Mouse (Mus musculus): Measurements from ENCODE around the gene Chrm4. TPM values are rescaled to one million over a fixed set of nuclear protein-coding genes. Genes with fewer than 3 reads are reported as not detected.

The Chrm4 gene
- polyA plus RNA-seq, 1 experiment from 2014 or later: not detected

DNA sequence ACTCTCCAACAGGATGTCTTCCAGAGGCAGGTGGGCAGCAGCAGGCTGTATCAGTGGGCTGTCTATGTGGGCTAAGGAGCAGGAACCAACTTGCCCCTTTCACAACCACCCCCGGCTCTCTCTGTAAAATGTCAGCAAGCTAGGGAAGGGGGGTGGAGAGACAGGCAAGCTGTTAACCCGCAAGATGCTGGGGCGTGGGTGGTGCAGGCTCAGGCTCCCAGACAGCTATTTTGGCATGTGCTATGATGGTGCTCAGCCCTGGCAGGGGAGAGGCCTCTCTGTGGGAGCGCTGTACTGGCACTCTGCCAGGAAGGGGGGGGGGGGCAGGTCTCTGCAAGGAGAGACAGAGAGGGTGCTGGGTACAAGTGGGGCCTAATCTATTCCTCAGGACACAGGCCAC is 30.0 kb downstream of the Chrm4 start:
- no peaks in the 10 kb centered on the region for H3K36me3 ChIP-seq (ENCODE audit: control insufficient read depth, insufficient read depth, low read length)
- peak; percentile 68 for ATAC-seq (ENCODE audit: insufficient number of reproducible peaks, insufficient read depth, low FRiP score, low read depth)
- 4% methylated on average over 4 of the region's 4 CpGs for WGBS
- H3K27ac ChIP-seq (replicated peaks in 1 of 2; ENCODE audit: control insufficient read depth in 1 of 2, insufficient read depth in 1 of 2, low read depth in 2 of 2, low read length in 2 of 2): peak overlapping the region; percentile 77 to 92
- peaks cover 47 to 77% of the 10 kb centered on the region in 2 experiments for H3K4me1 ChIP-seq (ENCODE audit: control insufficient read depth in 2 of 2, insufficient read depth in 2 of 2, low read length in 2 of 2)
- peak overlapping the region; percentile 40 for H3K4me2 ChIP-seq (ENCODE audit: low read length)
- no peaks in the 10 kb centered on the region for H3K9me3 ChIP-seq (ENCODE audit: control insufficient read depth, low read length)
- H3K27me3 ChIP-seq (ENCODE audit: control insufficient read depth, insufficient read depth, low read length): no peaks in the 10 kb centered on the region
- peak overlapping the region; percentile 2 to 11; a peak in 1 of 4 replicates for H3K4me3 ChIP-seq (ENCODE audit: control insufficient read depth in 1 of 2, insufficient read depth in 1 of 2, low read depth in 1 of 2, low read length in 2 of 2)
- no peak overlapping the region for H3K9ac ChIP-seq (ENCODE audit: low read length)

GRCm38 (mm10) chr2:91958049-91958448 is 31.0 kb downstream of the Chrm4 start:
- no peaks in the 10 kb centered on the region for H3K36me3 ChIP-seq (ENCODE audit: control insufficient read depth, insufficient read depth, low read length)
- no peak overlapping the region for H3K9ac ChIP-seq (ENCODE audit: low read length)
- H3K4me1 ChIP-seq (ENCODE audit: control insufficient read depth in 2 of 2, insufficient read depth in 2 of 2, low read length in 2 of 2): peaks cover 48 to 81% of the 10 kb centered on the region in 2 experiments
- no peak overlapping the region for H3K4me2 ChIP-seq (ENCODE audit: low read length)
- H3K27me3 ChIP-seq (ENCODE audit: control insufficient read depth, insufficient read depth, low read length): no peaks in the 10 kb centered on the region
- no peak for ATAC-seq (ENCODE audit: insufficient number of reproducible peaks, insufficient read depth, low FRiP score, low read depth)
- H3K4me3 ChIP-seq (ENCODE audit: control insufficient read depth in 1 of 2, insufficient read depth in 1 of 2, low read depth in 1 of 2, low read length in 2 of 2): no peak overlapping the region
- H3K9me3 ChIP-seq (ENCODE audit: control insufficient read depth, low read length): no peaks in the 10 kb centered on the region
- 66% methylated on average over 8 of the region's 8 CpGs for WGBS
- peak overlapping the region in 1 of 2 experiments; percentile 77; a peak in 2 of 4 replicates for H3K27ac ChIP-seq (replicated peaks in 1 of 2; ENCODE audit: control insufficient read depth in 1 of 2, insufficient read depth in 1 of 2, low read depth in 2 of 2, low read length in 2 of 2)

DNA sequence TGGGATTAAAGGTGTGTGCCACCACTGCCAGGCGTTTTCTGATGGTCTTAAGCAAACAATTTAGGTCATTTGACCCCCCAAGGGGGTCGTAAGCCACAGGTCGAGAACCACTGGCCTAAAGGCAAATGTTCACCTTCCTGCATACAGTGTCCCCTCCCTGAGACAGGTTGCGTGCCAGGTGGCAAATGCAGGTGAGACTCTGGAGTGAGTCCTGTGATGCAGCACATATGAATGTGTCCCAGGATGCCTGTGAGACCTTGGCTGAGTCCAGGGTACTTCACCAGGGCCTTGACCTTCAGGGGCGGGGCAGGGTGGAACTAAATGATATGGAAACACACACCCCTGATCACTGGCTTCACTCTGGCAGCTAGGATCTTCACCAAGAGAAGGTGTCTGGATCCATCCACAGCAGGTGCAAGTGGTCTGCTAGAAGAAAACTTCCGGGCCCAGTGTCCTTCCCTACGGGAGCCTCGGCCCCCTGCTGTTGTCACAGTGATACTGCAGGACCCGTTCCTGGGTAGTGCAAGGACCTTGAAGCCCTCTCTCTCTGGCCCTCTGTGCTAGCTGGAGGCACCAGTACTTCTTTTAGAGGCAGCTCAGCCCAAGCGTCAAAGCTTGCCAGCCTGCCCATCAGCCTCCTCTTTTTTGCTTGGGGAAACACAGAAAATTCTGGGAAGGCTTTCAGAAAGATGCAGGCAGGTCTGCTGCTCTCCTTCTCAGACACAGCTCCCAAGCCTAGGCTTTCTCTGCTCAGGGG is 31.8 kb downstream of the Chrm4 start:
- H3K4me1 ChIP-seq (ENCODE audit: control insufficient read depth in 2 of 2, insufficient read depth in 2 of 2, low read length in 2 of 2): peaks cover 43 to 73% of the 10 kb centered on the region in 2 experiments
- H3K27me3 ChIP-seq (ENCODE audit: control insufficient read depth, insufficient read depth, low read length): no peaks in the 10 kb centered on the region
- H3K27ac ChIP-seq (replicated peaks in 1 of 2; ENCODE audit: control insufficient read depth in 1 of 2, insufficient read depth in 1 of 2, low read depth in 2 of 2, low read length in 2 of 2): no peak overlapping the region; a peak in 2 of 4 replicates
- H3K9me3 ChIP-seq (ENCODE audit: control insufficient read depth, low read length): no peaks in the 10 kb centered on the region
- H3K4me3 ChIP-seq (ENCODE audit: control insufficient read depth in 1 of 2, insufficient read depth in 1 of 2, low read depth in 1 of 2, low read length in 2 of 2): no peak overlapping the region
- peak overlapping the region; percentile 41; the same call in 1 of the 2 replicates for H3K9ac ChIP-seq (ENCODE audit: low read length)
- H3K36me3 ChIP-seq (ENCODE audit: control insufficient read depth, insufficient read depth, low read length): no peaks in the 10 kb centered on the region
- 42% methylated on average over 10 of the region's 10 CpGs for WGBS
- ATAC-seq (ENCODE audit: insufficient number of reproducible peaks, insufficient read depth, low FRiP score, low read depth): no peak
- no peak overlapping the region for H3K4me2 ChIP-seq (ENCODE audit: low read length)

- WGBS: 80% methylated on average over 11 of the region's 11 CpGs
- peaks cover 41 to 68% of the 10 kb centered on the region in 2 experiments for H3K4me1 ChIP-seq (ENCODE audit: control insufficient read depth in 2 of 2, insufficient read depth in 2 of 2, low read length in 2 of 2)
Measured at GRCm38 (mm10) chr2:91959544-91960410, 32.7 kb downstream of the Chrm4 start.

GRCm38 (mm10) chr2:91960459-91960858 is 33.4 kb downstream of the Chrm4 start:
- Histone ChIP-seq H3K4me3 (ENCODE audit: control insufficient read depth in 1 of 2, insufficient read depth in 1 of 2, low read depth in 1 of 2, low read length in 2 of 2) (no peak overlapping the region), H3K27ac (replicated peaks in 1 of 2; ENCODE audit: control insufficient read depth in 1 of 2, insufficient read depth in 1 of 2, low read depth in 2 of 2, low read length in 2 of 2) (no peak overlapping the region), H3K27me3 (ENCODE audit: control insufficient read depth, insufficient read depth, low read length) (no peaks in the 10 kb centered on the region), H3K9ac (ENCODE audit: low read length) (no peak overlapping the region), H3K4me1 (ENCODE audit: control insufficient read depth in 2 of 2, insufficient read depth in 2 of 2, low read length in 2 of 2) (peaks cover 38 to 64% of the 10 kb centered on the region in 2 experiments), H3K36me3 (ENCODE audit: control insufficient read depth, insufficient read depth, low read length) (no peaks in the 10 kb centered on the region), H3K9me3 (ENCODE audit: control insufficient read depth, low read length) (no peaks in the 10 kb centered on the region), H3K4me2 (ENCODE audit: low read length) (no peak overlapping the region)
- no peak for ATAC-seq (ENCODE audit: insufficient number of reproducible peaks, insufficient read depth, low FRiP score, low read depth)
- WGBS: 91% methylated on average over 5 of the region's 5 CpGs

More at GRCm38 (mm10) chr2:91959544-91960410, 32.7 kb downstream of the Chrm4 start:
- no peaks in the 10 kb centered on the region for H3K36me3 ChIP-seq (ENCODE audit: control insufficient read depth, insufficient read depth, low read length)
- no peak overlapping the region; a peak in 1 of 4 replicates for H3K27ac ChIP-seq (replicated peaks in 1 of 2; ENCODE audit: control insufficient read depth in 1 of 2, insufficient read depth in 1 of 2, low read depth in 2 of 2, low read length in 2 of 2)
- no peak overlapping the region for H3K4me3 ChIP-seq (ENCODE audit: control insufficient read depth in 1 of 2, insufficient read depth in 1 of 2, low read depth in 1 of 2, low read length in 2 of 2)
- H3K9ac ChIP-seq (ENCODE audit: low read length): peak overlapping the region; percentile 41; the same call in 1 of the 2 replicates
- H3K27me3 ChIP-seq (ENCODE audit: control insufficient read depth, insufficient read depth, low read length): no peaks in the 10 kb centered on the region
- no peaks in the 10 kb centered on the region for H3K9me3 ChIP-seq (ENCODE audit: control insufficient read depth, low read length)
- no peak for ATAC-seq (ENCODE audit: insufficient number of reproducible peaks, insufficient read depth, low FRiP score, low read depth)
- H3K4me2 ChIP-seq (ENCODE audit: low read length): no peak overlapping the region

- WGBS: 49% methylated on average over 4 of the region's 4 CpGs
- no peak for ATAC-seq (ENCODE audit: insufficient number of reproducible peaks, insufficient read depth, low FRiP score, low read depth)
Measured at GRCm38 (mm10) chr2:91961901-91962761, 35.1 kb downstream of the Chrm4 start.

More at GRCm38 (mm10) chr2:91961901-91962761, 35.1 kb downstream of the Chrm4 start:
- Histone ChIP-seq H3K4me1 (ENCODE audit: control insufficient read depth in 2 of 2, insufficient read depth in 2 of 2, low read length in 2 of 2) (peaks cover 35 to 53% of the 10 kb centered on the region in 2 experiments), H3K9ac (ENCODE audit: low read length) (peak overlapping the region; percentile 95), H3K27ac (replicated peaks in 1 of 2; ENCODE audit: control insufficient read depth in 1 of 2, insufficient read depth in 1 of 2, low read depth in 2 of 2, low read length in 2 of 2) (0 out of 4 replicates have a peak overlapping the region, but pooled peaks of 1 of the 2 experiments have one; percentile 28), H3K4me3 (ENCODE audit: control insufficient read depth in 1 of 2, insufficient read depth in 1 of 2, low read depth in 1 of 2, low read length in 2 of 2) (peak overlapping the region; percentile 90 to 92), H3K36me3 (ENCODE audit: control insufficient read depth, insufficient read depth, low read length) (no peaks in the 10 kb centered on the region), H3K27me3 (ENCODE audit: control insufficient read depth, insufficient read depth, low read length) (no peaks in the 10 kb centered on the region), H3K4me2 (ENCODE audit: low read length) (peak overlapping the region; percentile 97), H3K9me3 (ENCODE audit: control insufficient read depth, low read length) (no peaks in the 10 kb centered on the region)

All from heart, embryonic 14.5 days (tissue).